Mouse (Mus musculus) liver, postnatal 0 days (tissue): ENCODE data around the gene 2310007B03Rik.

ENCODE experiments used
- CTCF ChIP-seq: sonication (generic); IDR thresholded peaks from 2 replicates; pipeline ENCODE4 v1.5.1; 2016; ENCODE audit warnings: antibody characterized with exemption, low read depth
- EP300 ChIP-seq: IDR thresholded peaks from 2 replicates; pipeline ENCODE4 v1.6.1; 2016; ENCODE audit warnings: antibody characterized with exemption, low read depth, mild to moderate bottlenecking

DNA sequence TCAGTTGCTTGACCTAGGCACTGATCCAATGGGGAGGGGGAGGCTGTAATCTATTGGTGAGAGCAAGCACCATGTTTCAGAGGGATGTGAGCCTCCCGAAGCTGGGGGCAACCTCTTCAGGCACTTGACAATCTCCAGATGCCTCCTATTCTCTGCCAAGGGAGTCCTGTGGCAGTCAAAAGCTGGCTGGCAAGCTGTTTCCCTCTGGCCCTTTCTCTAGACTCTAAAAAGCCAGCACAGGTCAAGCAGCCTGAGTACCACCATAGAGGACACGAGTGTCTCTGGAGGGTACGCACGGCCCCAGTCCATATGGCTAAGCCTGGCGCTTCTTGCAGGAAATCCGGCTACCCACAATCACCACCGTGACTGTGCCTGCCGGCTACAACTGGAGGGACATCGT lies 16.6 kb downstream of the 2310007B03Rik start:
- no peak for TF ChIP-seq CTCF
- no peak for TF ChIP-seq EP300
